Mouse (Mus musculus): Measurements from ENCODE around the gene Trappc4. TPM values are rescaled to one million over a fixed set of nuclear protein-coding genes. Genes with fewer than 3 reads are reported as not detected.
"Not testable (repeated sequence)": the region's sequence is repeated elsewhere in the genome, so short reads cannot be mapped to it uniquely, and the experiment has no call there.

Trappc4 gene
- total RNA-seq, 2 experiments from 2014 or later = 13.2 to 16.1 TPM

- no peak for DNase-seq
- intact Hi-C loops (cut with DNase I) = no loop called here
Measured at GRCm38 (mm10) chr9:44410647-44411336, 3.4 kb upstream of the Trappc4 start.

- intact Hi-C loops (cut with DNase I); DNase-seq: not testable (repeated sequence)
Measured at GRCm38 (mm10) chr9:44408693-44409092, 1.3 kb upstream of the Trappc4 start.

- intact Hi-C loops (cut with DNase I) = no loop called here
- DNase-seq = no peak
Measured at GRCm38 (mm10) chr9:44407752-44408097, 325 bp upstream of the Trappc4 start.

- intact Hi-C loops (cut with DNase I) = no loop called here
- DNase-seq = no peak
Measured at GRCm38 (mm10) chr9:44405011-44405410, 2.4 kb downstream of the Trappc4 start.

DNA sequence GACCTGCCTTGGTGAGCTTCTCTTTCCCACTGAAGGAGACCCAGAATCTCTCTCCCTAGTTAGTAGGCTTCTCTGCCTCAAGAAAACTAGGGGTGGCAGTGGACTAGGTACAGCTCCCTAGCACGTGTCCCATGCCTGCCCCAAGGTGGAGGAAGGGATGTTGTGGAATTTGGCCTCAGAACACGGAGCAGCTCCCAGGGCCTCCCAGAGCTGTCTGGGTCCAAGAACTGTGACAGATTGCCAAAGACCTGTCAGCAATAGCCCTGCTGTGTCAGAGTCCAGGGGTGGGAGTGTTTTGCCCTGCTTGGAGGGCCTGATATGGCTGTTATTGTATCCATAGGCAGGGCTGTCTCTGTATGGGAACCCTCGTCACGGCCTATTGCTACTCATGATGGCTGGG, 6.3 kb downstream of the Trappc4 start:
- intact Hi-C loops (cut with DNase I) = no loop called here
- peak in 1 of 2 experiments; percentile 7 for DNase-seq

GRCm38 (mm10) chr9:44399795-44400114, 7.6 kb downstream of the Trappc4 start:
- intact Hi-C loops (cut with DNase I) = no loop called here
- no peak for DNase-seq

DNA sequence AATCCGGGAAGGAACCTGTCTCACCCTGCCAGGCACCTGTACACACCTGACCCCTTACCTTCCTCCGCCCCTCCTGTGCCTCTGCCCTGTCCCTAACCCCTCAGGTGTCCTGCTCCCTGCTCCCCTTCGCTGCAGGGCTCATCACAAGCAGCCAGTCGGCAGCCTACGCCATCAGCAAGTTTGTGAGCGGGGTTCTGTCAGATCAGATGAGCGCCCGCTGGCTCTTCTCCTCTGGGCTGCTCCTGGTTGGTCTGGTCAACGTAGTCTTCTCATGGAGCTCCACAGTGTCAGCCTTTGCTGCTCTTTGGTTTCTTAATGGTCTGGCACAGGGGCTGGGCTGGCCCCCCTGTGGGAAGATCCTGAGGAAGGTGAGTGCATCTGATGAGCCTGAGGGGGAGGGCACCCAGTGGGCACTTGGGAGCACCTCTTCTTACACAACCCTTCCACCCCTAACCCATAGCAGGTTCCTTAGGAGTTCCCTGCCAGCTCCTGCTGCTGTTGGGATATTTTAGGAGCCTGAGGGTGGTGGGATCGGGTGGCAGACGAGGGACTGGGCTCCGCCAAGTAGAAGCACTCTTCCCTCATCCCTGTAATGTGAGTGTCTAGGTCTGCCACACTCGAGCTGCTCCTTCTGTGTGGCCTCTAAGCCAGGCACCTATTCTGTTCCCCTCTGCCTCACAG, 8.1 kb downstream of the Trappc4 start:
- peak in 1 of 2 experiments; percentile 21 for DNase-seq
- intact Hi-C loops (cut with DNase I) = no loop called here

DNA sequence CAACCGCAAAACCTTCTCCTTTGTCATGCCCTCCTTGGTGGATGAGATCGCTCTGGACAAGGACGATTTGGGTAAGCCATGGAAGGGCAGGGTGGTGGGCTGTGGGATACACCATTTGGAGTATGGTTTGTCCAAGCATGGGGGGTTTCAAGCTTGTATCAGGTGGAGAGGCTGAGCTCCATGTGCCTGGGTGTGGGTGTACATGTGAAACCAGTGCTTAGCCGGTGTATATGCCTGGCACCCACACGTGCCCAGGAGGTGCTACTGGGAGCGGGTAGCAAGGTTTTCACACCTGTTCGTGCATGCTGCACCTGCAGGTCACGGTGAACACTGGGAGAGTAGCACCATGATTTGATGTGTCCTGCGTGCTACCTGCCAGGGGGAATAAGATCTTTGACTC, 8.8 kb downstream of the Trappc4 start:
- DNase-seq = no peak
- intact Hi-C loops (cut with DNase I) = no loop called here

DNA sequence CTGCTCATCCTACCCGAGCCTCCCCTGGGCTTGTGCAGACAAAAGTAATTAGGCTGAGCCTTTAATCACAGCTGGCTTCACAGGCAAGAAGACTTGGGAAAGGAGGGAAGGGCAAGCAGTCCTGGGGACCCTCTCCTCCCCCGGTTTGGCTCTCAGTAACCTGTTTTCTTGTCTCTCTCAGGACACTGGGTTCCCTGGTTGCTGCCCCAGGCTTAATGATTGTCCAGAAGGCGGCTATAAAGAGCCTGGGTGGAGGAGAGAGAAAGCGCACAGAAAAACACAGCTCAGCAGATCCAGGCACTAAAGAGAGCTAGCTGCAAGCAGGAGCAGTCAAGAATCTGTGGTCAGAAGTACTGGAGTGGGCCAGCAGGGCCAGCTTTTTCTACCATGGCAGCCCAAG, 9.3 kb downstream of the Trappc4 start:
- intact Hi-C loops (cut with DNase I) = no loop called here
- peak in 1 of 2 experiments; percentile 17 for DNase-seq

DNA sequence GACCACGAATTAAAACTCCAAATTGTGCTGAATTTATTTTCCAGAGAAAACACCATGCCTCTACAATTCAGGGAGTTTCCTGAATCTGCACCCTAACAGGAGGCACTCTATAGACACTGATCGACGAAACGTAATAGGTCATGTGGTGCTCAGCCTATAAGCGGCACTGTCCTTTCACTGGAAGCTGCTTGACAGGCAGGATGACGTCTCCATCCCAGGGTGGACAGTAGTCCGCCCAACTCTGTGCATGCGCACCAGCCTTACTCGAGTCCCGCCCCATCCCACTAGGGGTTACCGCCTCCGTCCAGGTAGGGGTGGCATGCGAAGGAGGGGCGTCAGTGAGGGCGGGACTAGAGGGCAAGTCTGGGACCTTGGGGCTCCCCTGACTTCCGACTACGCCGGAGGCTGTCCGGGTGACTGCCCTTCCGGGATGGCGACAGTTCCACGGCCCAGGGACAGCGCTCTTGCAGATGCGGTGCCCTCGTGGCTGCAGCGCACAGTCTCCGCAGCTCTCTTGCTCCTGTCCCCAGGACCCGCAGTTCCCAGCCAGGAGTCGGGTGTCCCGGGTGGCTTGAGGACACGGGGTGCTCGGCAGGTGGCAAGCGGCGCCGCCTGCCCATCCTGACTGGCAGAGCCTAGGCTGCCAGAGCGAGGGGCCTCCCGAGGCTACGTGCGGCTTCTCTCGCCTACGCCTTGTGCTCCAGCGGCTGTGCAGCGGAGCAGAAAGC, 10.6 kb downstream of the Trappc4 start, which contains the start of gene Slc37a4:
Slc37a4 (plus strand) TSS at position 169 of the 728 bp plus-strand sequence.
- DNase-seq = peak; percentile 88 to 91
- intact Hi-C loops (cut with DNase I) = no loop called here

- DNase-seq = peak; percentile 57 to 73
- intact Hi-C loops (cut with DNase I) = no loop called here
Measured at GRCm38 (mm10) chr9:44391466-44391865, 15.9 kb downstream of the Trappc4 start.

DNA sequence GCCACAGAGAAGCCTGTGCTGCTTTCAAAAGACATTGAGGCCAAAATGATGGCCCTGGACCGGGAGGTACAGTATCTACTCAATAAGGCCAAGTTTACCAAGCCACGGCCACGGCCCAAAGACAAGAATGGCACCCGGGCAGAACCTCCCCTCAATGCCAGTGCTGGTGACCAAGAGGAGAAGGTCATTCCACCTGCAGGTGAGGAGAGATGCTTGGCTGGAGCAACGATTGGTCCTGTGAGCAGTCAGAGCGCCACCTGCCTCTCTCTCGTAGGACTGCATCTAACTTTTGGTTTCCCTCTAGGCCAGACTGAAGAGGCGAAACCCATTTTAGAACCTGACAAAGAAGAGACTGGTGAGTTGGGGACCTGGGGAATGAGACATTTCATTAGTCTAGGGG, 18.1 kb downstream of the Trappc4 start:
- no peak for DNase-seq
- intact Hi-C loops (cut with DNase I) = loop anchor here (5.0 kb wide), 3 partner anchors 52 to 262 kb away; partner anchors contain the start of gene Pdzd3

GRCm38 (mm10) chr9:44387221-44387620, 20.2 kb downstream of the Trappc4 start:
- intact Hi-C loops (cut with DNase I) = loop anchor here (5.0 kb wide), 3 partner anchors 50 to 260 kb away; partner anchors contain the start of gene Pdzd3
- DNase-seq = no peak

GRCm38 (mm10) chr9:44384596-44384995, 22.8 kb downstream of the Trappc4 start:
- intact Hi-C loops (cut with DNase I) = no loop called here
- DNase-seq = no peak

- intact Hi-C loops (cut with DNase I) = no loop called here
Measured at GRCm38 (mm10) chr9:44379862-44380261, 27.5 kb downstream of the Trappc4 start.

GRCm38 (mm10) chr9:44379054-44379834, 28.2 kb downstream of the Trappc4 start, which contains the start of gene Hyou1:
Hyou1 (plus strand) TSS chr9:44379490.
- DNase-seq = peak; percentile 99
- intact Hi-C loops (cut with DNase I) = no loop called here

More at GRCm38 (mm10) chr9:44379862-44380261, 27.5 kb downstream of the Trappc4 start:
- DNase-seq = no peak

- DNase-seq = no peak
Measured at GRCm38 (mm10) chr9:44378153-44378730, 29.2 kb downstream of the Trappc4 start.

DNA sequence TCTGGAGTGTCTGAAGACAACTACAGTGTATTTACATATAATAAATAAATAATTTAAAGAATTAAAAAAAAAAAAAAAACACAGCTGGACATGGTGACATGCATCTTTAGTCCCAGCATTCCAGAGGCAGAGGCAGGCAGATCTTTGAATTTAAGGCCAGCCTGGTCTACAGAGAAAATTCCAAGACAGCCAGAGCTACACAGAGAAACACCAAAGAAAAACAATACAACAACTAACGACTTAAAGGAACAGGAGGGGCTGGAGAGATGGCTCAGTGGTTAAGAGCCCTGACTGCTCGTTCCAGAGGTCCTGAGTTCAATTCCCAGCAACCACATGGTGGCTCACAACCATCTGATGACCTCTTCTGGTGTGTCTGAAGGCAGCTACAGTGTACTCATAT, 30.1 kb downstream of the Trappc4 start:
- intact Hi-C loops (cut with DNase I); DNase-seq: not testable (repeated sequence)

More at GRCm38 (mm10) chr9:44378153-44378730, 29.2 kb downstream of the Trappc4 start:
- intact Hi-C loops (cut with DNase I) = no loop called here

GRCm38 (mm10) chr9:44376141-44376540, 31.3 kb downstream of the Trappc4 start:
- DNase-seq = no peak
- intact Hi-C loops (cut with DNase I) = no loop called here

GRCm38 (mm10) chr9:44373386-44373785, 34.0 kb downstream of the Trappc4 start:
- DNase-seq = no peak
- intact Hi-C loops (cut with DNase I) = no loop called here

All from gastrocnemius, postnatal 36 days (tissue).